Mouse (Mus musculus) thymus, postnatal 0 days (tissue): ENCODE data around the gene Kctd3. TPM values are rescaled to one million over a fixed set of nuclear protein-coding genes. Genes with fewer than 3 reads are reported as not detected.

ENCODE experiments used
- DNase-seq: peaks from one replicate; pipeline ENCODE4 v3.0.0-alpha.2; 2015; ENCODE audit warnings: low spot score
- polyA plus RNA-seq: library from polyadenylated mRNA; unstranded; fragments of >200 nt; fragmentation: Nextera tagmentation; extraction: Ambion mirVana; gene quantifications from 2 replicates; pipeline ENCODE4 v1.2.1, GENCODE M21; 2015

The Kctd3 gene
- polyA plus RNA-seq, 1 experiment from 2014 or later, result 13.6 TPM

DNA sequence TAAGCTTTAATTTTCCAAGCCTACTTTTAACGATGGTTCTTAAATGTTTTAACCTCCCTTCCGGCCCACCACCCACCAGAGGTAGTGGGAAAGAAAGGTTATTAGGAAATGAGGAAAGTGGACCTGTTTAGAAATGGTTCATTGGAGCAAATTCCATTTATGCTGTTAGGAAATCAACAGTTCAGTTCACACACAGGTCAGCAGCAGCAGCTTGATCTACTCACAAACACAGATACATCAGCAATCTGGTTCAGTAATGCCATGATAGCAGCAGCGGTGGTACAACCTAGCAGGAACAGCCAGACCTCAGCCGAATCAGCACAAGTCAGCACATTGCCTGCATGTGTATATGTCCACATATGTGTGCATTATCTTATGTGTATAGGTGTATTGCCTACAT, 3.0 kb upstream of the Kctd3 start:
- DNase-seq, result no peak

- DNase-seq, result no peak
Measured at GRCm38 (mm10) chr1:189007980-189008324, 311 bp upstream of the Kctd3 start.

DNA sequence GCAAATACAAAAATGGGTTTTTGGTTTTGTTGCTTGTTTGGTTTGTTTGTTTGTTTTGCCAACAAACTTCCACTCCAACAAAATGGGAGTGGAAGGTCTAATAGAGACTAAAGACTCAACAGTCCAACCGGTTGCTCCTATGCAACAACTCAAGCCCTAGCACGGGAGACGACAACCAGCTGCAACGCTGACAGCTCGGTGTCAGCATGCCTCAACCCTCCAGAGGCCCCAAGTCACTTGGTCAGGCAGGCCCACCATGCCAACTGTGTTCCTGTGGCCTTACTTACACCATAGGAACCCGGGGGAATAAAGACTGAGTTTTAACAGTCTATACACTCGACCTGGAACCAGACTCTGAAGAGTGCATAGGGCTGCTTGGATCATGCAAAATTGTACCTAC, 815 bp downstream of the Kctd3 start:
- DNase-seq, result no peak

GRCm38 (mm10) chr1:189006267-189006666, 1.4 kb downstream of the Kctd3 start:
- no peak for DNase-seq

DNA sequence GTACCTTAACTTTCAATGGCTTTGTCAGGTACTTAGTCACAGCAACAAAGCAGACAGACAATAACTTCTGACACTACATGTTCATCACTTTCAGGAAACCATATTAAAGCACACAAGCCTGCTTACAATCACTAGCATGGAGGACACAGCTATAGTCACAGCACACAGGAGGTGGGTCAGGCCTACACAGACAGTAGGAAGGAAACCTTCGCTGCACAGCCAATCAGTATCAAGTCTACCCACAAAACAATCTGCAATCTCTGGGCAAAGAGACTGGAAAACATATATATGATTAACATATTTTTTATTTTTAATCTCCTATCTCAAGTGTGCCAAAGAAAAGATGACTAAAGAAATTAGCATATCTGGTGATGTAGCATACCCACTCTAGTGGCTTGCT, 2.9 kb downstream of the Kctd3 start:
- no peak for DNase-seq

GRCm38 (mm10) chr1:189001815-189002214, 5.8 kb downstream of the Kctd3 start:
- no peak for DNase-seq

DNA sequence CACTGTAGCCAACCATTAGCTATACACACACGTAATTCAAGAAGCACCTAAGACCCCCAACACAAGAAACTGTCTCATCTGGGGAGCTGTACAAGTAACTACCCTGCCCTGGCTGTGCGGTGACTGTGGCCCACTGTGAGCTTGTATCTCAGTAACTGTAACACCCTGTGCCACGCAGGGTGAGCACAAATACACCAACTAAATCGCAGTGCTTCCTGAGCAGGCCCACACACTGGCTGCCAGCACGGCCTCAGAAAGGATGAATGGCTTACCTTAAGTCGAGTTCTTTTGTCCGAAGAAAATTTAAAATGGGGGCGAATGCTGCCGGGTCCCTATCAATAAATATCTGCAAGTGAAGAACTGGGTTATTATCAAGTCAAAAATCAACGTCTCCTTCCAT, 7.7 kb downstream of the Kctd3 start:
- no peak for DNase-seq

GRCm38 (mm10) chr1:188997921-188998320, 9.7 kb downstream of the Kctd3 start:
- DNase-seq, result no peak

GRCm38 (mm10) chr1:188993218-188993617, 14.4 kb downstream of the Kctd3 start:
- DNase-seq, result peak; percentile 54

GRCm38 (mm10) chr1:188980050-188980449, 27.6 kb downstream of the Kctd3 start:
- DNase-seq, result peak; percentile 59

GRCm38 (mm10) chr1:188973926-188974325, 33.7 kb downstream of the Kctd3 start:
- DNase-seq, result no peak

DNA sequence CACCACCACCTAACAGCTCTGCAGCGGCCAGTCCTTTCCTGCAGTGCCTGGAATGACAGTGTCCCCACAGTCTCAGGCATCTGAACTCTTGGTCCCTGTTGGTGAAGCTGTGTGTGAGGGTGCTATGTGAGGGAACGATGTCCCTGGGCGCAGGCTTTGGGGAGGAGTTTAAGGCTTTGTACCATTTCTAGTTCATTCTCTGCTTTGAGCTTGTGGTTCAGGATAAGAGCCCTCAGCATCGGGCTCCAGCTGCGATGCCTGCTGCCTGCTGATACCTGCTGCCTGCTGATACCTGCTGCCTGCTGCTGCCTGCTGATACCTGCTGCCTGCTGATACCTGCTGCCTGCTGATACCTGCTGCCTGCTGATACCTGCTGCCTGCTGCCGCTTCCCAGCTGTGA, 34.6 kb downstream of the Kctd3 start:
- DNase-seq, result no peak

DNA sequence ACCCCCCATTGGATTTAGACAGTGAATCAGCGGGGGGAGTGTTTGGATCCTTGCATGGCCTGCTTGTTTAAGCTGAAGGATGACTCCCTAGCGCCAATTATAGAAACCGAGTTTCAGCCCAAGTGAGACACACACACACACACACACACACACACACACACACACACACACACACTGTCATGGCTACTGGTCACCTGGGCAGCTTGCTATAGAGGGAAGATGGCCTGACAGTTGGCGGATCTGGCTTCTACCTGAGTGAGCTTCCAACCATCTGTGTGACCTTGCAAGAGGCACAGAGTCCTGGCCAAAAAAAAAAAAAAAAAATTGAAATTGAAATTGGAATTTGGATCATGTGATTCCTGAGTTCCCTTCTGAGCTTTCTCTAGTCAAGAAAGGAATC, 55.1 kb downstream of the Kctd3 start:
- no peak for DNase-seq

DNA sequence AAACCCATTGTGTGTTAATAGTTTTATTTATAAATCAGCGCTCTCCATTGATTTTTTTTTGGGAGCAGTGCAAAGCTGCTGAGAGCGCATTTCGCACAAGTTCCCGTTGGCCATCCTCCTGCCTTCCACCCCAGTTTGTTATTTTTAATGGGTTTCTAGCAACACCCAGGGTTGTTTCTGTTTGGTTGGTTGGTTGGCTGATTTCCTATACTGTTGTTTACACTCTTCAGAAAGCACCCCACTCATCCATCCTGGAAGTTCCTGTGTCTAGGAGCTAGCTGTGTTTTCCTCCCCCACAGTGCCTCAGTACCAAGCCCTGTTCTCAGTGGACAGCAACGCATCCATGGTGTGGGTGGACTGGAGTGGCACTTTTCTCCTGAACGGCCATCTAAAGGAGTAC, 56.5 kb downstream of the Kctd3 start:
- DNase-seq, result no peak

GRCm38 (mm10) chr1:188948276-188948675, 59.4 kb downstream of the Kctd3 start:
- no peak for DNase-seq

- DNase-seq, result peak; percentile 15
Measured at GRCm38 (mm10) chr1:188947794-188948193, 59.8 kb downstream of the Kctd3 start.

DNA sequence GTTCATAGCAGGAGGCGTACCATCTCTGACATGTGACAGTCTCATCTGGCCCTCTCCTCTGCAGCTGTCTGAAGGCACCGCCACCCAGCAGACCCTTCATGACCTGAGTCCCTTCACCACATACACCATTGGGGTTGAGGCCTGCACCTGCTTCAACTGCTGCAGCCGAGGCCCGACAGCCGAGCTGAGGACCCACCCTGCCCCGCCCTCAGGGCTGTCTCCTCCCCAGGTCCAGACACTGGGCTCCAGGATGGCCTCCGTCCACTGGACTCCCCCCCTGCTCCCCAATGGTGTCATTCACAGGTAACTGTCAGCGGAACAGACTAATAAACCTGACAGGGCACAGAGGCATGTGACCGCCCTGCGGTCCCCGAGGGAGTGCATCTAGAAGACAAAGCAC, 60.8 kb downstream of the Kctd3 start:
- DNase-seq, result no peak

DNA sequence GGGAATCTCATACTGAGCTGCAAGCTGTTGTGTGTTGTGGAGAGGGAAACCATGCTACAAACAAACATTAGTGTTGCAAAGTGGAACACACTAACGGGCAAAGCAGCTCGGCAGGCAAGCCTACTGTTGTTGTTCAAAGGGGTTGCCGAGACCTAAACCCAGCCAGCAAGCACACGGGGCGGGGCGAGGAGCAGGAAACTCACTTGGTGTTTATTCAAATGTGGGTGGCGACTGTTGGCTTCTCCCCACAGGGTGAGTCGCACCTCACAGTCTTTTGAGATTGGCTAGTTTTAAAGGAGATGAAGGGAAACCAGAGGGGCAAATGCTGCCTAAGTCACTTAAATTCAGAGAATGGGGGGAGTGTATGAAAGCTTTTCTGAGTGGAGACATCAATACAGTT, 62.3 kb downstream of the Kctd3 start:
- DNase-seq, result peak; percentile 46

- DNase-seq, result no peak
Measured at GRCm38 (mm10) chr1:188937246-188937780, 70.3 kb downstream of the Kctd3 start.
